Mouse (Mus musculus): ENCODE measurements around the gene Ldlrap1. TPM values are rescaled to one million over a fixed set of nuclear protein-coding genes. Genes with fewer than 3 reads are reported as not detected.

Ldlrap1 gene
- polyA plus RNA-seq, 1 experiment: 26.0 TPM

GRCm38 (mm10) chr4:134693202-134693940 lies 74.5 kb downstream of the Ldlrap1 start:
- Histone ChIP-seq H3K27ac (ENCODE audit: control insufficient read depth, insufficient read depth, low read length) (no peak overlapping the region), H3K4me1 (replicated peaks; ENCODE audit: control insufficient read depth, insufficient read depth, low read length) (no peaks in the 10 kb centered on the region), H3K27me3 (ENCODE audit: control insufficient read depth, insufficient read depth, low read length) (no peaks in the 10 kb centered on the region), H3K4me3 (ENCODE audit: control insufficient read depth, insufficient read depth, low read length) (no peak overlapping the region), H3K36me3 (ENCODE audit: control insufficient read depth, insufficient read depth, low read length) (no peaks in the 10 kb centered on the region)
- DNase-seq: no peak
- no peak for TF ChIP-seq POLR2A (IDR thresholded peaks at IDR 0.05; ENCODE audit: control insufficient read depth, extremely low read depth, insufficient read depth, low read length, poor library complexity)
- TF ChIP-seq CTCF (IDR thresholded peaks at IDR 0.05; ENCODE audit: borderline replicate concordance, control insufficient read depth, extremely low read depth, insufficient read depth, low read length, poor library complexity): no peak
- WGBS: 95% methylated on average over 9 of the region's 9 CpGs

- TF ChIP-seq CTCF (IDR thresholded peaks at IDR 0.05; ENCODE audit: borderline replicate concordance, control insufficient read depth, extremely low read depth, insufficient read depth, low read length, poor library complexity) (no peak), POLR2A (IDR thresholded peaks at IDR 0.05; ENCODE audit: control insufficient read depth, extremely low read depth, insufficient read depth, low read length, poor library complexity) (no peak)
- Histone ChIP-seq H3K27me3 (ENCODE audit: control insufficient read depth, insufficient read depth, low read length) (no peaks in the 10 kb centered on the region), H3K4me1 (replicated peaks; ENCODE audit: control insufficient read depth, insufficient read depth, low read length) (no peaks in the 10 kb centered on the region), H3K27ac (ENCODE audit: control insufficient read depth, insufficient read depth, low read length) (no peak overlapping the region), H3K4me3 (ENCODE audit: control insufficient read depth, insufficient read depth, low read length) (no peak overlapping the region), H3K36me3 (ENCODE audit: control insufficient read depth, insufficient read depth, low read length) (no peaks in the 10 kb centered on the region)
- WGBS: 100% methylated on average over 1 of the region's 1 CpGs
- DNase-seq: no peak
Observed at GRCm38 (mm10) chr4:134692388-134692787, 75.4 kb downstream of the Ldlrap1 start.

Other genes with a start within 250 kb of the Ldlrap1 start
- gene Mtfr1l, start 232.6 kb downstream of the Ldlrap1 start, polyA plus RNA-seq (2012; rRNA removed): 69.2 and 77.3 TPM in 2 replicates
- gene Selenon, start 215.9 kb downstream of the Ldlrap1 start, polyA plus RNA-seq (2012; rRNA removed): 7.9 and 9.1 TPM in 2 replicates
- 4.4 and 5.5 TPM in 2 replicates for gene Man1c1, start 63.7 kb downstream of the Ldlrap1 start, polyA plus RNA-seq (2012; rRNA removed)
- gene Maco1, start 85.3 kb upstream of the Ldlrap1 start, polyA plus RNA-seq (2012; rRNA removed): 12.0 and 15.0 TPM in 2 replicates
- 0.38 TPM in 1 of 2 replicates, not detected in the other for gene Rhd, start 96.5 kb upstream of the Ldlrap1 start, polyA plus RNA-seq (2012; rRNA removed)
- 196 and 226 TPM in 2 replicates for gene Tmem50a, start 147.0 kb upstream of the Ldlrap1 start, polyA plus RNA-seq (2012; rRNA removed)
- gene Rsrp1, start 155.6 kb upstream of the Ldlrap1 start, polyA plus RNA-seq (2012; rRNA removed): 1,774 and 1,821 TPM in 2 replicates
- 36.8 and 42.8 TPM in 2 replicates for gene Syf2, start 162.9 kb upstream of the Ldlrap1 start, polyA plus RNA-seq (2012; rRNA removed)